ENCODE assay signal across 20 mouse cellular contexts in the genomic region with DNA sequence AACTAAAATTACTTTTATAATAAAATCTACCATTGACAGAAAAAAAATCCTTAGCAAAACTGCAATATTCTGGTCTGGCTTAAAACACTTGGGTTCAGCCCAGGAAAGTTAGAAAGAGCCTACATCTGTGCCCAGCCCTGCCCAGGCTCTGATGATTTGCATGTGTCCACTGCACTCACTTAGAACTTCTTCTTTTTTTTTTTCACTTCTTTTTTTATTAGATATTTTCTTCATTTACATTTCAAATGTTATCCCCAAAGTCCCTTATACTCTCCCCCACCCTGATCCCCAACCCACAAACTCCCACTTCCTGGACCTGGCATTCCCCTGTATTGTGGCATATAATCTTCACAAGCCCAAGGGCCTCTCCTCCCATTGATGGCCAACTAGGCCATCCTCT.
DNase-seq lines count a peak whose midpoint lies in the region; TF ChIP-seq lines count a peak whose summit lies in the region.
"Had no signal": no experiment of that assay in that cellular context is flagged by ENCODE, and none has a peak within 500 bp of the region (broad histone marks: within the 10 kb centered on the region; RNA-seq: fewer than 3 reads in every experiment).

No protein-coding gene starts in this region.

- no peak overlapping the region for H3K9ac ChIP-seq in CH12.LX (ENCODE audit: insufficient read depth, low read depth)
- H3K9ac ChIP-seq: embryonic facial prominence, embryonic 13.5 days; embryonic facial prominence, embryonic 15.5 days; forebrain, embryonic 12.5 days had no signal

- no peaks in the 10 kb centered on the region for H3K9me3 ChIP-seq in CH12.LX (replicated peaks; ENCODE audit: low read length)
- H3K9me3 ChIP-seq: embryonic facial prominence, embryonic 13.5 days; embryonic facial prominence, embryonic 15.5 days; forebrain, embryonic 10.5 days; forebrain, embryonic 12.5 days had no signal

- TF ChIP-seq POLR2A in CH12.LX (IDR thresholded peaks at IDR 0.05; ENCODE audit: low read depth, low read length): no peak

- TF ChIP-seq EP300 in CH12.LX (IDR thresholded peaks at IDR 0.05; ENCODE audit: low read length): peak; percentile 76

- no peak overlapping the region; the same call in 1 of the 2 replicates for H3K4me2 ChIP-seq in CH12.LX (ENCODE audit: insufficient read depth, low read depth, poor library complexity, severe bottlenecking)
- H3K4me2 ChIP-seq: embryonic facial prominence, embryonic 13.5 days; embryonic facial prominence, embryonic 15.5 days; forebrain, embryonic 12.5 days had no signal

- no peaks in the 10 kb centered on the region for H3K79me2 ChIP-seq in CH12.LX (replicated peaks; ENCODE audit: control insufficient read depth, extremely low read depth, insufficient read depth, poor library complexity, severe bottlenecking)

- H3K36me3 ChIP-seq in CH12.LX (replicated peaks in 1 of 2; ENCODE audit: control insufficient read depth in 1 of 2, insufficient read depth in 1 of 2, low read length in 1 of 2): no peaks in the 10 kb centered on the region
- H3K36me3 ChIP-seq: embryonic facial prominence, embryonic 13.5 days; embryonic facial prominence, embryonic 15.5 days; forebrain, embryonic 10.5 days; forebrain, embryonic 12.5 days had no signal

- in situ Hi-C loops in CH12.LX (cut with MboI; ENCODE audit: low pct_ligation_motif_present, low pct_unique_long_range_greater_than_20kb, low sequenced_read_pairs): no loop called here

- no peak overlapping the region for H3K4me3 ChIP-seq in CH12.LX (replicated peaks in 1 of 3; ENCODE audit: low read depth in 2 of 3, low read length in 2 of 3, poor library complexity in 1 of 3)
- H3K4me3 ChIP-seq: embryonic facial prominence, embryonic 13.5 days; embryonic facial prominence, embryonic 15.5 days; erythroblast, embryonic 14.5 days; forebrain, embryonic 10.5 days; forebrain, embryonic 12.5 days had no signal

- H3K4me1 ChIP-seq in CH12.LX (ENCODE audit: control insufficient read depth in 1 of 2, insufficient read depth in 2 of 2): peaks cover 3 to 13% of the 10 kb centered on the region in 2 experiments; a peak in 2 of 4 replicates
- H3K4me1 ChIP-seq: embryonic facial prominence, embryonic 13.5 days; embryonic facial prominence, embryonic 15.5 days; forebrain, embryonic 10.5 days; forebrain, embryonic 12.5 days had no signal

- peak; percentile 47 to 50 for DNase-seq in spleen, postnatal 36 days (ENCODE audit: low spot score in 2 of 2)
- no peak for DNase-seq in spleen, postnatal 14 days (ENCODE audit: low spot score in 2 of 2)
- DNase-seq in CH12.LX (ENCODE audit: extremely low read depth): peak; percentile 44
- DNase-seq in heart, postnatal 25 days (ENCODE audit: low spot score): no peak
- no peak for DNase-seq in gastrocnemius, adult 8-10 months (ENCODE audit: low spot score in 2 of 2)
- DNase-seq: adrenal gland, adult 2 months; adrenal gland, postnatal 10 days; adrenal gland, postnatal 25 days; cerebellum, adult 11 months; cerebellum, adult 18-20 months; cerebellum, adult 8-10 months; cerebellum, adult 9-11 months; cerebellum, postnatal 14 days; cerebellum, postnatal 36 days; embryo, embryonic 11 days had no signal

- no peak for TF ChIP-seq RAD21 in CH12.LX (IDR thresholded peaks at IDR 0.05; ENCODE audit: low read depth, low read length)

- dilution Hi-C loops in CH12.LX (cut with MboI; ENCODE audit: extremely low pct_ligation_motif_present, extremely low pct_unique_long_range_greater_than_20kb, low sequenced_read_pairs): no loop called here

- H3K27ac ChIP-seq in CH12.LX (ENCODE audit: insufficient read depth, low read depth): no peak overlapping the region
- H3K27ac ChIP-seq: embryonic facial prominence, embryonic 13.5 days; embryonic facial prominence, embryonic 15.5 days; forebrain, embryonic 10.5 days; forebrain, embryonic 12.5 days had no signal

- no peaks in the 10 kb centered on the region for H3K27me3 ChIP-seq in CH12.LX (replicated peaks)
- H3K27me3 ChIP-seq: embryonic facial prominence, embryonic 13.5 days; embryonic facial prominence, embryonic 15.5 days; forebrain, embryonic 12.5 days had no signal

- intact Hi-C loops in heart, postnatal 25 days (cut with DNase I): no loop called here

- TF ChIP-seq CTCF in CH12.LX (conservative IDR thresholded peaks at IDR 0.05 in 1 of 2, IDR thresholded peaks at IDR 0.05 in 1 of 2; ENCODE audit: low read depth in 2 of 2, low read length in 2 of 2): no peak

TF ChIP-seq in CH12.LX, 34 proteins besides CTCF, POLR2A, EP300 and RAD21:
- TF ChIP-seq POLR2AphosphoS2 (IDR thresholded peaks at IDR 0.05; ENCODE audit: low read depth, low read length) (no peak), CHD1 (IDR thresholded peaks at IDR 0.05; ENCODE audit: low read depth, low read length) (no peak), MAX (IDR thresholded peaks at IDR 0.05; ENCODE audit: low read length) (no peak), KAT2A (IDR thresholded peaks at IDR 0.05; ENCODE audit: insufficient replicate concordance, low read length) (no peak), PAX5 (IDR thresholded peaks at IDR 0.05; ENCODE audit: low read length) (no peak), ZNF384 (IDR thresholded peaks at IDR 0.05; ENCODE audit: low read depth, low read length) (peak; percentile 82), IRF4 (IDR thresholded peaks at IDR 0.05; ENCODE audit: low read depth, low read length) (peak; percentile 58), NELFE (IDR thresholded peaks at IDR 0.05; ENCODE audit: low read depth, low read length) (no peak), NRF1 (IDR thresholded peaks at IDR 0.05; ENCODE audit: low read depth, low read length) (no peak), MAZ (IDR thresholded peaks at IDR 0.05; ENCODE audit: low read depth, low read length) (no peak)

Comparison
In these comparisons a context has a peak if more than half of its experiments do, and no peak if none do; other contexts are left out.
1. DNase-seq: peak in spleen, postnatal 36 days (2 of 2) and CH12.LX (single experiment); none in spleen, postnatal 14 days (0 of 2), heart, postnatal 25 days (single experiment) and gastrocnemius, adult 8-10 months (0 of 2).